Mouse (Mus musculus): ENCODE measurements around the gene Olfr194. TPM values are rescaled to one million over a fixed set of nuclear protein-coding genes. Genes with fewer than 3 reads are reported as not detected.

Olfr194 gene
- not detected for polyA plus RNA-seq (2014; fragmentation: Illumina TruSeq; extraction: RNeasy Lipid Tissue Mini Kit (QIAGEN cat#74804); ENCODE audit: low read depth, low replicate concordance)

DNA sequence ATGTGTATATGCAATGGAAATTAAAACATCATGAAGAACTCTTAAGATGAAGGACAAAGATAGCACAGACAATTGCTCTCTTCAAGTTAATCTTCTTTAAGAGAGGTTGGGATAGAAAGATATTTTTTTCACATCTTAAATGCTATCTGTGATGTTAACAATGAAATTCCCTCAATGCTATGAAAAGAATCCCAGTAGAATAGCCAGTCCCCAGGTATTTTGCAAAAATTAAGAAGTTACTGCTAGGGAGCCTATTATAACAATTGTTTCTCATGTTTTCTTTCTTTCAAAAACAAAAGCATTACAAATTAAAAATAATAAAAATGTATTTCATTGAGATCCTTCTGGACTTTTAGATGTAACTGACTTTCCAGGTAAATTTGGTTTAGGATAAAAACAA, at the start of gene Olfr194:
Olfr194 (minus strand) TSS at position 101 of the 400 bp plus-strand sequence.

DNA sequence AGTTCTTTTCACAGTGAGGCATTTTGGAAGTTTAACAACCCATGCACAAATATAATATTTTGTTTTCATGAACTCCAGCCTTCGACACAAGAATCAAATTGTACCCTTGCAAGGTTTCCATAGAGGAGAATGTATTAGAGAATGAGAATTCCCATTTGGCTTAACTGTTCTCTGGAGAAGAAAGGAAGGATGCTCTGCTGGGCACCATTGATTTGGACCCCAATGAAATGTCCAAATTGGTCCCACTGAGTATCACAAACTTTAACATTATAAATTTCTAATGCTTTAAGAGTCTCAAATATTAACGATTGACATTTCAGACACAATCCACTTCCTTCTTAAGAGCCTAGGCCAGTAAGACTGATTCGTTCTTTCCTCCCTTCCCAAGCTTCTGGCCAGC, 49.5 kb upstream of the Olfr194 start, which contains the start of gene Olfr196:
Olfr196 (minus strand) TSS at position 101 of the 400 bp plus-strand sequence.

DNA sequence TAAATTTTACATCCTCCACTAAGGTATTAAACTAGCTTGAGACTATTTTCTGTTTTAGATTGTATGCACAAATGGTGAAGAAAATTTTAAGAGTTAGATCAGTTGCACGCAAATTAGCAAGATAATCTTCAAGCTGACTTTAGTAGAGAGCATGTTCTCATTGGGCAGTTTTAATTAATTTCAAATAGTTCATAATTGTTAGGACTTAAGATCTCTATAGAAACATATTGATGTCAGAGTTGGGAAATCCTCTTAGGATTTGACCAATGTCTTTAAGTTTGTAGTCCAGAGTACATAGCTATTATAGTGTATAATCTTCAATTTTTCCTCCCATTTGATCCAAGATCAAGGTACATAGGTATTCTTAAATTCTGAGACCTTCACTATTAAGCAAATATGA, 25.9 kb upstream of the Olfr194 start, which contains the start of gene Olfr195:
Olfr195 (plus strand) TSS at position 301 of the 400 bp plus-strand sequence.

DNA sequence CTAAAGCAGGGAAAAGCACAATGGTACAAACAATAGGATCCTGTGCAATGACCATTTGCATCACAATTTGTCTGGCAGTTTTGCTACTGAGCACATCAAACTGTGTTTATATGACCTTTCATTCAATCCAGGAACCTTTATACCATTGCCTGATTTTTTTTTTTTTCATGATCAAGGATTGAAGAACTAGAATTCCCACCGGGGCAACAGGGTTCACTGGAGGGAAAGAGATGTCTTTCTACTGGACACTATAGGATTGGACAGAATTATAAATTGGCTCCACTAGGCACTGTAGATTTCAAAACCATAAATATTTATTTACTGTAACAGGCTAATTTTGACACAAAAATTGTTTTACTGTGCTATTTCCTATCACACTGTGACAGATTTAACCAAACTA, 9.1 kb downstream of the Olfr194 start, which contains the start of gene Olfr193:
Olfr193 (minus strand) TSS at position 101 of the 400 bp plus-strand sequence.

DNA sequence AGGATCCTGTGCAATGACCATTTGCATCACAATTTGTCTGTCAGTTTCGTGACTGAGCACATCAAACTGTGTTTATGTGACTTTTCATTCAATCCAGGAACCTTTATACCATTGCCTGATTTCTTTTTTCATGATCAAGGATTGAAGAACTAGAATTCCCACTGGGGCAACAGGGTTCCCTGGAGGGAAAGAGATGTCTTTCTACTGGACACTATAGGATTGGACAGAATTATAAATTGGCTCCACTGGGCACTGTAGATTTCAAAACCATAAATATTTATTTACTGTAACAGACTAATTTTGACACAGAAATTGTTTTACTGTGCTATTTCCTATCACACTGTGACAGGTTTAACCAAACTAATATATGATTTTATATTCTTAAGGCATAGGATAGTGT, 31.1 kb downstream of the Olfr194 start, which contains the start of gene Olfr191:
Olfr191 (minus strand) TSS at position 101 of the 400 bp plus-strand sequence.

DNA sequence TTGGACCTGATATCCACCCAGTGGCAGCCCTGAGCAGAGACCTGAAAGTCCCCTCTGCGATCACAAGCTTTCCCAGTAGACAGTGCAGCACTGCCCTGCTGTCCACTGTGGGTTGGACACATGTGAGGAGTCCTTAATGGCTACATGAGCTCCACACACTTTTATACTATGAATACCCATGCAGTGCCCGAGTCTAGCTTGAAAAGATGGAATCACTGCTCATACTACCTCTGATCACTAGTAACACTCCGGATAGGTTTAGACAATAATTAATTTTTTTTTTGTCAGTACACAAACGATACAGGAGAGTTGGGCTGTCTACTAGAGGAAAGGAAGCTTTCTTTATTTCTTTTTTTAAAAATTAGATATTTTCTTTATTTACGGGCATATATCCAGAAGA, 43.0 kb downstream of the Olfr194 start, which contains the start of gene Olfr190:
Olfr190 (minus strand) TSS at position 101 of the 400 bp plus-strand sequence.

Other genes starting within 250 kb of the Olfr194 start
- gene Olfr177, start 246.3 kb downstream of the Olfr194 start, polyA plus RNA-seq (2014; fragmentation: Illumina TruSeq; extraction: RNeasy Lipid Tissue Mini Kit (QIAGEN cat#74804); ENCODE audit: low read depth, low replicate concordance): not detected
- not detected for gene Olfr178, start 229.0 kb downstream of the Olfr194 start, polyA plus RNA-seq (2014; fragmentation: Illumina TruSeq; extraction: RNeasy Lipid Tissue Mini Kit (QIAGEN cat#74804); ENCODE audit: low read depth, low replicate concordance)
- gene Olfr181, start 192.3 kb downstream of the Olfr194 start, polyA plus RNA-seq (2014; fragmentation: Illumina TruSeq; extraction: RNeasy Lipid Tissue Mini Kit (QIAGEN cat#74804); ENCODE audit: low read depth, low replicate concordance): not detected
- gene Olfr180, start 191.7 kb downstream of the Olfr194 start, polyA plus RNA-seq (2014; fragmentation: Illumina TruSeq; extraction: RNeasy Lipid Tissue Mini Kit (QIAGEN cat#74804); ENCODE audit: low read depth, low replicate concordance): not detected
- not detected for gene Olfr183, start 125.7 kb downstream of the Olfr194 start, polyA plus RNA-seq (2014; fragmentation: Illumina TruSeq; extraction: RNeasy Lipid Tissue Mini Kit (QIAGEN cat#74804); ENCODE audit: low read depth, low replicate concordance)
- not detected for gene Olfr186, start 90.8 kb downstream of the Olfr194 start, polyA plus RNA-seq (2014; fragmentation: Illumina TruSeq; extraction: RNeasy Lipid Tissue Mini Kit (QIAGEN cat#74804); ENCODE audit: low read depth, low replicate concordance)
- not detected for gene Olfr187, start 81.3 kb downstream of the Olfr194 start, polyA plus RNA-seq (2014; fragmentation: Illumina TruSeq; extraction: RNeasy Lipid Tissue Mini Kit (QIAGEN cat#74804); ENCODE audit: low read depth, low replicate concordance)
- gene Olfr190, start 43.1 kb downstream of the Olfr194 start, polyA plus RNA-seq (2014; fragmentation: Illumina TruSeq; extraction: RNeasy Lipid Tissue Mini Kit (QIAGEN cat#74804); ENCODE audit: low read depth, low replicate concordance): not detected
- not detected for gene Olfr191, start 31.2 kb downstream of the Olfr194 start, polyA plus RNA-seq (2014; fragmentation: Illumina TruSeq; extraction: RNeasy Lipid Tissue Mini Kit (QIAGEN cat#74804); ENCODE audit: low read depth, low replicate concordance)
- not detected for gene Olfr193, start 9.2 kb downstream of the Olfr194 start, polyA plus RNA-seq (2014; fragmentation: Illumina TruSeq; extraction: RNeasy Lipid Tissue Mini Kit (QIAGEN cat#74804); ENCODE audit: low read depth, low replicate concordance)
- gene Olfr195, start 26.0 kb upstream of the Olfr194 start, polyA plus RNA-seq (2014; fragmentation: Illumina TruSeq; extraction: RNeasy Lipid Tissue Mini Kit (QIAGEN cat#74804); ENCODE audit: low read depth, low replicate concordance): 0.49 TPM
- not detected for gene Olfr196, start 49.4 kb upstream of the Olfr194 start, polyA plus RNA-seq (2014; fragmentation: Illumina TruSeq; extraction: RNeasy Lipid Tissue Mini Kit (QIAGEN cat#74804); ENCODE audit: low read depth, low replicate concordance)
- gene Olfr198, start 82.5 kb upstream of the Olfr194 start, polyA plus RNA-seq (2014; fragmentation: Illumina TruSeq; extraction: RNeasy Lipid Tissue Mini Kit (QIAGEN cat#74804); ENCODE audit: low read depth, low replicate concordance): not detected
- gene Olfr199, start 98.7 kb upstream of the Olfr194 start, polyA plus RNA-seq (2014; fragmentation: Illumina TruSeq; extraction: RNeasy Lipid Tissue Mini Kit (QIAGEN cat#74804); ENCODE audit: low read depth, low replicate concordance): not detected
- gene Olfr201, start 151.6 kb upstream of the Olfr194 start, polyA plus RNA-seq (2014; fragmentation: Illumina TruSeq; extraction: RNeasy Lipid Tissue Mini Kit (QIAGEN cat#74804); ENCODE audit: low read depth, low replicate concordance): not detected
- gene Olfr202, start 165.7 kb upstream of the Olfr194 start, polyA plus RNA-seq (2014; fragmentation: Illumina TruSeq; extraction: RNeasy Lipid Tissue Mini Kit (QIAGEN cat#74804); ENCODE audit: low read depth, low replicate concordance): not detected
- not detected for gene Olfr203, start 177.8 kb upstream of the Olfr194 start, polyA plus RNA-seq (2014; fragmentation: Illumina TruSeq; extraction: RNeasy Lipid Tissue Mini Kit (QIAGEN cat#74804); ENCODE audit: low read depth, low replicate concordance)
- not detected for gene Olfr204, start 197.2 kb upstream of the Olfr194 start, polyA plus RNA-seq (2014; fragmentation: Illumina TruSeq; extraction: RNeasy Lipid Tissue Mini Kit (QIAGEN cat#74804); ENCODE audit: low read depth, low replicate concordance)
- gene Olfr205, start 210.1 kb upstream of the Olfr194 start, polyA plus RNA-seq (2014; fragmentation: Illumina TruSeq; extraction: RNeasy Lipid Tissue Mini Kit (QIAGEN cat#74804); ENCODE audit: low read depth, low replicate concordance): not detected
- gene Olfr206, start 228.2 kb upstream of the Olfr194 start, polyA plus RNA-seq (2014; fragmentation: Illumina TruSeq; extraction: RNeasy Lipid Tissue Mini Kit (QIAGEN cat#74804); ENCODE audit: low read depth, low replicate concordance): not detected
- not detected for gene Olfr209, start 242.9 kb upstream of the Olfr194 start, polyA plus RNA-seq (2014; fragmentation: Illumina TruSeq; extraction: RNeasy Lipid Tissue Mini Kit (QIAGEN cat#74804); ENCODE audit: low read depth, low replicate concordance)